24 mouse cellular contexts compared by ENCODE assay signal in the genomic region with DNA sequence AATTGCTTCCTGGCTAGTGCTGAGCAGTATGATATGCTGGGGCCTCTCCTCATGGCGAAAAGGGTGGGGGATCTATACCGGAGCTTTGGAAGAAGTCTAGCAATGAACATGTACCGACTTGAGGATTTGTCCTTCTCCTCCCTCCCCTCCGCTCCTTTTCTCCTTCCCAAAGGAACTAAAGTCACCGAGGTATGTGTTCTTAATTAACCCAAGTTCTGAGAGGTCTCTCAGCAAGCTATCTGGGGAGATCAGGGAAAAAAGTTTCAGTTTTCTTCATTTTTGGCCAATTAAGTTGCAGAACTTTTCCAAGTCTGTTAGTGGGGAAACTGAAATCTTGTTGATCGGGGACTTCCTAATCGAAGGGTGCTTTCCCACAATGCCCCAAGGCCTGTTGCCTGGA. TPM values are rescaled to one million over a fixed set of nuclear protein-coding genes. Genes with fewer than 3 reads are reported as not detected.
"Had no signal": no experiment of that assay in that cellular context is flagged by ENCODE, and none has a peak within 500 bp of the region (broad histone marks: within the 10 kb centered on the region; RNA-seq: fewer than 3 reads in every experiment).

A gene (minus strand): TSS at position 101 of the 400 bp plus-strand sequence.

- H3K27me3 ChIP-seq: lung, embryonic 15.5 days; megakaryocyte, embryonic 14.5 days; midbrain, embryonic 13.5 days; neural tube, embryonic 13.5 days; neural tube, embryonic 15.5 days; stomach, embryonic 15.5 days had no signal

- H3K4me3 ChIP-seq: lung, embryonic 15.5 days; megakaryocyte, embryonic 14.5 days; midbrain, embryonic 13.5 days; myocyte; neural tube, embryonic 13.5 days; neural tube, embryonic 15.5 days; stomach, embryonic 15.5 days had no signal

- ATAC-seq: liver, postnatal 0 days; lung, postnatal 0 days; midbrain, embryonic 13.5 days; midbrain, embryonic 16.5 days had no signal

- H3K36me3 ChIP-seq: lung, embryonic 15.5 days; midbrain, embryonic 13.5 days; neural tube, embryonic 13.5 days; neural tube, embryonic 15.5 days; stomach, embryonic 15.5 days had no signal

- H3K9me3 ChIP-seq: lung, embryonic 15.5 days; megakaryocyte, embryonic 14.5 days; midbrain, embryonic 13.5 days; neural tube, embryonic 13.5 days; neural tube, embryonic 15.5 days; stomach, embryonic 15.5 days had no signal

- H3K4me2 ChIP-seq: lung, embryonic 15.5 days; midbrain, embryonic 11.5 days; midbrain, embryonic 13.5 days; neural tube, embryonic 13.5 days; neural tube, embryonic 15.5 days; stomach, embryonic 15.5 days had no signal

- DNase-seq: liver, postnatal 0 days; lung, adult 2 months; lung, postnatal 14 days; lung, postnatal 36 days; thymus, adult 2 months; thymus, postnatal 25 days; thymus, postnatal 4 days had no signal

- H3K9ac ChIP-seq: liver, postnatal 0 days; lung, embryonic 15.5 days; midbrain, embryonic 13.5 days; neural tube, embryonic 13.5 days; neural tube, embryonic 15.5 days; stomach, embryonic 15.5 days had no signal

- H3K4me1 ChIP-seq: lung, embryonic 15.5 days; megakaryocyte, embryonic 14.5 days; midbrain, embryonic 13.5 days; neural tube, embryonic 13.5 days; neural tube, embryonic 15.5 days; stomach, embryonic 15.5 days had no signal

- H3K27ac ChIP-seq: lung, embryonic 15.5 days; macrophage; midbrain, embryonic 13.5 days; neural tube, embryonic 13.5 days; neural tube, embryonic 15.5 days; stomach, embryonic 15.5 days; stomach, postnatal 0 days had no signal

RNA-seq across cellular contexts. Expression of the gene that starts here (rescaled TPM):
- total RNA-seq: megakaryocyte progenitor cell, adult 5-6 weeks had no signal
- polyA plus RNA-seq: liver, postnatal 0 days; lung, adult 2 months; lung, embryonic 15.5 days; lung, postnatal 0 days; macrophage; midbrain, embryonic 11.5 days; midbrain, embryonic 13.5 days; midbrain, embryonic 16.5 days; myocyte; neural tube, embryonic 11.5 days; neural tube, embryonic 13.5 days; neural tube, embryonic 15.5 days; spleen, adult 2 months; stomach, embryonic 15.5 days; stomach, postnatal 0 days; testis, adult 2 months; thymus, adult 2 months; urinary bladder, adult 2 months had no signal
